Mouse (Mus musculus) spleen, adult 2 months (tissue): ENCODE results near the gene Atg13.

Experiments used
- CTCF ChIP-seq: fragments of 200-500 bp; IDR thresholded peaks from 2 replicates; pipeline ENCODE4 v1.5.1; 2011; ENCODE audit warnings: mild to moderate bottlenecking, inconsistent platforms; ENCODE audit not compliant: insufficient read depth, insufficient read length, insufficient replicate concordance; ENCODE audit errors: extremely low read depth
- POLR2A ChIP-seq: fragments of 200-500 bp; IDR thresholded peaks from 2 replicates; pipeline ENCODE4 v1.6.1; 2011; ENCODE audit warnings: low read depth, low read length, inconsistent platforms

DNA sequence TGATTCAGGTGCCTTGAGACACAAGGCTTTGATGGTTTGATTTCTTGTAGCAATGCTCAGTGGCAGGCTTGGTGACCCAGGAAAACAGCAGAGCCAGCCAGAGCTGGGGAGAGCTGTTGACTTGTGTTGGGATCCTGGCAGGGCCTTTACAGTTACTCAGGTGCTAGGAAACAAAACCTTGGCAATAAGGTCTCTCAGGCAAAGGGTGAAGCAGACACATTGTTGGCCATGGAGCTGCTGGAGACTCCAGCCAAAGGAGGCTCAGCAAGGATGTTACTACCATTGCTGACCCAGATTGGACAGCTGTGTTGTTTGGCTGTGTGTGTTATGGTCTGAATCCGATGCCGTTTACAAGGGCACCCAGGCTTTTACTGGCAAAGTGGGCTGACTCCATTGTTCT lies 36.8 kb downstream of the Atg13 start:
- TF ChIP-seq CTCF (no peak), POLR2A (no peak)
